Mouse (Mus musculus) liver, adult 2 months (tissue): ENCODE results near the gene Phactr2.

Experiments
- CTCF ChIP-seq: fragments of 200-500 bp; IDR thresholded peaks from 2 replicates; pipeline ENCODE4 v1.5.1; 2011; ENCODE audit warnings: low read depth, low read length, control low read depth
- POLR2A ChIP-seq: fragments of 200-500 bp; IDR thresholded peaks from 2 replicates; pipeline ENCODE4 v1.6.1; 2011; ENCODE audit warnings: low read length, control low read depth; ENCODE audit not compliant: insufficient read depth; ENCODE audit errors: extremely low read depth

- TF ChIP-seq CTCF: no peak
- no peak for TF ChIP-seq POLR2A
These were observed 170.6 kb downstream of the Phactr2 start for GRCm38 (mm10) chr10:13303271-13304265.
